Mouse (Mus musculus) G1E (cell line): Measurements from ENCODE around the gene Limd2.

Experiments used
- CTCF ChIP-seq: IDR thresholded peaks from 2 replicates; pipeline ENCODE4 v1.5.1; 2012; ENCODE audit warnings: low read depth, low read length, inconsistent platforms, mixed read lengths
- POLR2AphosphoS5 ChIP-seq: IDR thresholded peaks from 2 replicates; pipeline ENCODE4 v1.6.1; 2012; ENCODE audit warnings: low read depth, low read length, inconsistent platforms; ENCODE audit not compliant: insufficient replicate concordance
- TAL1 ChIP-seq: conservative IDR thresholded peaks from 2 replicates; pipeline ENCODE4 v1.6.1; 2012; ENCODE audit warnings: low read depth, low read length, inconsistent platforms, mixed read lengths

- TF ChIP-seq CTCF (no peak), TAL1 (no peak), POLR2AphosphoS5 (no peak)
These were observed 5.9 kb downstream of the Limd2 start for GRCm38 (mm10) chr11:106154770-106155169.
